24 mouse cellular contexts compared by ENCODE assay signal in genomic region chr16:30253900-30254299, GRCm38 (mm10). TPM values are rescaled to one million over a fixed set of nuclear protein-coding genes. Genes with fewer than 3 reads are reported as not detected.
"Had no signal": no experiment of that assay in that cellular context is flagged by ENCODE, and none has a peak within 500 bp of the region (broad histone marks: within the 10 kb centered on the region; RNA-seq: fewer than 3 reads in every experiment).

No protein-coding gene starts in this region.

- ATAC-seq: lung, postnatal 0 days; midbrain, embryonic 13.5 days; midbrain, embryonic 15.5 days had no signal

- H3K27ac ChIP-seq: lung, embryonic 15.5 days; macrophage; midbrain, embryonic 13.5 days; midbrain, embryonic 15.5 days; neural tube, embryonic 12.5 days; stomach, embryonic 15.5 days; stomach, postnatal 0 days had no signal

- H3K9me3 ChIP-seq: lung, embryonic 15.5 days; megakaryocyte, embryonic 14.5 days; midbrain, embryonic 13.5 days; midbrain, embryonic 15.5 days; neural tube, embryonic 12.5 days; stomach, embryonic 15.5 days had no signal

- H3K9ac ChIP-seq: lung, embryonic 15.5 days; midbrain, embryonic 13.5 days; midbrain, embryonic 15.5 days; neural tube, embryonic 12.5 days; stomach, embryonic 15.5 days had no signal

- H3K4me2 ChIP-seq: lung, embryonic 15.5 days; midbrain, embryonic 11.5 days; midbrain, embryonic 13.5 days; midbrain, embryonic 15.5 days; neural tube, embryonic 12.5 days; stomach, embryonic 15.5 days had no signal

- H3K4me1 ChIP-seq: lung, embryonic 15.5 days; neural tube, embryonic 12.5 days had no signal

- DNase-seq: lung, adult 2 months; lung, postnatal 14 days; lung, postnatal 36 days; right cerebral cortex, postnatal 14 days; thymus, adult 2 months; thymus, postnatal 25 days; thymus, postnatal 4 days had no signal

- H3K36me3 ChIP-seq: lung, embryonic 15.5 days; midbrain, embryonic 13.5 days; midbrain, embryonic 15.5 days; neural tube, embryonic 12.5 days; stomach, embryonic 15.5 days had no signal

- H3K4me3 ChIP-seq: lung, embryonic 15.5 days; megakaryocyte, embryonic 14.5 days; midbrain, embryonic 13.5 days; midbrain, embryonic 15.5 days; neural tube, embryonic 12.5 days; stomach, embryonic 15.5 days had no signal

- H3K27me3 ChIP-seq: lung, embryonic 15.5 days; stomach, embryonic 15.5 days had no signal

RNA-seq across cellular contexts. Expression of gene Cpn2, which starts 13.4 kb away (rescaled TPM):
- total RNA-seq: megakaryocyte progenitor cell, adult 5-6 weeks; midbrain, postnatal 0 days; monocyte, adult 5-6 weeks had no signal
- polyA plus RNA-seq: lung, embryonic 15.5 days; macrophage; midbrain, embryonic 11.5 days; midbrain, embryonic 13.5 days; midbrain, embryonic 15.5 days; midbrain, postnatal 0 days; neural tube, embryonic 12.5 days; neural tube, embryonic 14.5 days; spleen, adult 2 months; stomach, postnatal 0 days; urinary bladder, adult 2 months had no signal

RNA-seq across cellular contexts. Expression of gene Lrrc15, which starts 29.2 kb away (rescaled TPM):
- total RNA-seq: megakaryocyte progenitor cell, adult 5-6 weeks; monocyte, adult 5-6 weeks; neutrophil, adult 5-6 weeks had no signal
- polyA plus RNA-seq: macrophage; spleen, adult 2 months had no signal
